Mouse (Mus musculus): ENCODE data around the gene Cldn2.

Gene Cldn2

DNA sequence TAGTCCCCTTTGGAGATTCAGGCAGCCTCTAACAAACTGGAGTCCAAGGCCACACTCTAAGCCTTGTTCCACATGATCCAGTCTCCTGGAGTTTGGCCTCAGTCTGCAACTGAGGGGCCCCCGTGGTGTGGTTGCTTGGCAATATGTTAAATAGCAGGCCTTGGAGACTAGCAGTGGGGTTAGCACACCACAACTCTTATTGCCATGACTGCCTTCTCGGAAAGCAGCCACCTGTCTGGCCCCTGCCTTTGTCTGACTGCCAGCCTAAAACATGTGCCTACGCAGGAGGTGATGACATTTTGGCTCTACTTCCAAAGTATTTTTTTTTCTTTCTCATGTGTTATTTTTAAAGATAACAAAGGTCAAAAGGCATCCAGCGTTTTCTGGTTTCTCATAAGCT, 7.5 kb downstream of the Cldn2 start:
- peak; percentile 68 to 79 for DNase-seq

DNA sequence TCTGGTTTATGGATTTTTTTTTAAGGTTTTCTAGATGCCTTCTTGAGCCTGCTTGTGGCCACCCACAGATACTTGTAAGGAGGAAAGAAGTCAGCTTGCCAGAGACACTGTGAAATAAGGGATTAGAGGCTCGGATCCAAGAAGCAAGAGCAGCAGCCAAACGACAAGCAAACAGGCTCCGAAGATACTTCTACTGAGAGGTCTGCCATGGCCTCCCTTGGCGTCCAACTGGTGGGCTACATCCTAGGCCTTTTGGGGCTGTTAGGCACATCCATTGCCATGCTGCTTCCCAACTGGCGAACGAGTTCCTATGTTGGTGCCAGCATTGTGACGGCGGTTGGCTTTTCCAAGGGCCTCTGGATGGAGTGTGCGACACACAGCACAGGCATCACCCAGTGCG, 7.9 kb downstream of the Cldn2 start:
- no peak for DNase-seq

DNA sequence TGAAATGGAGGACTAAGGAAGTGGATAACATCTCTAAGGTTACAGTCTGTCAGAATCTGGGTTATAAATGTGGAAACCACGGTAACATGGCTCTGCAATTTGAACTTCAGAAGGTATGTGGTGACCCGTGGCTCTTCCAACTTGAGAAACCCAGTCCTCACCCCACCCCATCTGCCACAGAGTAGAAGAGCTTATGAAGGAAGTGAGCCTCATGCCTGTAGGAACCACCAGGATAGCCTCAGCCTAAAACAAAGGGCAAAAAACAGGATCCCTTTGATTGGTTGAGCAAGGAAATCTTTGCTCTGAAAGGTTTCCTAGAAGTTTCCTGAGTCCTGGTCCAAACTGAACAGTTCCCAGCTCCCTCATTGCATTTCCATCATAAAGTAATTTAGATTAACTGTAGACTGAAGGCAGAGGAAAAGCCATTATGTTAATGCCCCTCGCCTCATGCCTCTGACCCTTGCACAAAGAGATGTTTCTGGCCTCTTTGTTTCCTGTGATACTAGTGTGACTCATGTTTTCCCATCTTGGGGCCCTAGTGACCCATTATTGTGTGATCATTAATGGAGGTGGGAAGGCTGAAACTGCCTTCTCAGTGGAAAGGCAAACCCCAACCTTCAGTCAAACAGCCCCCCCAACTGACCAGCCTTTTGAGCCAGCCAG, 12.1 kb downstream of the Cldn2 start:
- no peak for DNase-seq

DNA sequence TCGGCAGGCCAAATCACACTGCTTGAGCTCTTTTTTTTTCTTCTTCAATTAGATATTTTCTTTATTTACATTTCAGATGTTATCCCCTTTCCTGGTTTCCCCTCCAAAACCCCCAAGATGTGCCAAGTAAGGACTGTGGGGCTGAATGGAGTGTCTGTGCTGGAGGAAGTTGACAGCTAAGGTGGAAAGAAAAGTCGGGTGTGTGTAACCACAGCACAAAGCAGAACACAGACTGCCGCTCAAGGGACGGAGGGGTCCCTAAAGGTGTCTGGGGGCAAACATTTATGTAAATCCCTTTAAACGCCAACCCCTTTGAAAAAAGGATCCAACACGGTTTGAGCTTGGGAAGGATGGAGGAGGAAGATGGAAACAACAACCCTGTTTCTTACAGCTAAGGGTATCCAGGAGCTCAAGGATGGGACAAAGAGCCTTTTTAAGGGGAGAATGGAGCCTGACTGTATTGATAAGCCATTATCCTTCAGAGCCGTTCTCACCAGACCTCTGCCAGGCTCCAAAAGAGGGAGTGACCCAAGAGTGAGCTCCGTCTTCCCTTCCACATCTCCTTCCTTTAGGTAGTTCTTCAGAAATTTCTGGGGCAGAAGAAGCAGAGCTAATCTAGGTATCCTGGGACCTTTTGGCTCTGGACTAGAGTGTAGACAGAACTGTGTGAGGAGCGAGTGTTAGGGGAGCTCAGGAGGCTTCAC, 12.8 kb downstream of the Cldn2 start:
- no peak for DNase-seq

DNA sequence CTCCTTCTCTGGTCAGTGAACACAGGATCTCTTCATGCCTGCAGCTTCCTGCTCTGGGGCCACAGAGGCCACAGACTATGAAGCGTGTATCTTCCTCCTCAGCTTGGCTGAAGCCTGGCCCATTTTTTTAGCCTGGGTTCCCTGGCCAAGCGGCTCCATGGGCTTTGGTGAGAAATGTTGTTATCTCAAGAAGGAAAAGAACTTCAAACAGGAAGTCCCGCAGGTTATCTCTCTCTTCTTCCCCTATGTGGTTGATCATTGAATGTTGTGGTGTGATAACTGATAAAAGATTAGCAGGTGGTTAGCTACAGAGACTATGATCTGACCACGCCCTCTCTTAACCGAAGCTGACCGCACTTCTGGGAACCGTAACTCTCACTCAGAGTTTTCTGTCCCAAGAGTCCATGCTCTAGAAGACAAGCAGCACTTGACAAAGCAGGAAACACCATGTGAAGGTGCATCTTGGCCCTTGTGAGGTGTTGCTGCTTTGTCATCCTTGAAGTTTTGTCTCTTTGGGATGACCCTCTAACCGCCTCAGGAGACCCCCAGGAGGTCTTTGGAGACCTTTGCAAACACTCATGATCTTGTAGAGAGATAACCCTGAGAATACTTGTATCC, 13.5 kb downstream of the Cldn2 start:
- DNase-seq, result no peak

DNA sequence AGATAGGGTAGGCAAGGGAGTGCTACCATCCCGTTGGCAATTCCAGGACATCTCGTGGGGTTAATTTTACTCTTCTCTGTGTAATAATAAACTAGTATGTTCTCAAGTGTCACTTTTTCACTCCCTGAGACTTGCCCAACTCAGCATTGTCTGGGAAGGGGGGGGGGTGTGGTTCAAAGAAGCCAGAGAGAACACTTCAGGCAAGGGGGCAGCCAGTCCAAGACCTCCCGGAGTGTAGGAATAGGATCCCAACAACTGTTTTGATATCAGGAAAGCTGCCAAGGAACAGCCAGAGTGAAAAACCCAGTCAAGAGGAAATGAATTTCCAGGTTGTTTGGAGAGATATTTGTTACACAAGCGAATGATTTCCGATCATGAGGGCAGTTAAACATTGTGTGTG, 14.6 kb downstream of the Cldn2 start:
- peak; percentile 63 to 73 for DNase-seq

DNA sequence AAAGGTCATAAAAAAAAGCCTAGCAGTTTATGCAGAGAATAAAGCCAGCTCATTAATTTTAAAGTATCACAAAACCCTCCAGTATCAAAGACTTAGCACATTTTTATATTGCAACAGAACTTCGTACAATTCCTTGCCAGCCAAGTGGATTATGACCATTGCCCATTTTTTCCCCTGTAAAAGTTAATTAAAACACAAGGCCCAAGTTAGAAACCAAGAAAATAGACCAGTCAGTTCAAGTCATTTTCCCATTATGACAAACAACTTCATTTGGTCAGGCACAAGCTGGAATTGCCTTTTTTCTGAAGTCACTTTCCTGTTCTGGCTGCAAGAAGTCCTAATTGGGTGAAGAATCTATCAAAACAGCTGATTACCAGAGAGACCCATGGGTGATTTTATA, 24.8 kb downstream of the Cldn2 start:
- no peak for DNase-seq

DNA sequence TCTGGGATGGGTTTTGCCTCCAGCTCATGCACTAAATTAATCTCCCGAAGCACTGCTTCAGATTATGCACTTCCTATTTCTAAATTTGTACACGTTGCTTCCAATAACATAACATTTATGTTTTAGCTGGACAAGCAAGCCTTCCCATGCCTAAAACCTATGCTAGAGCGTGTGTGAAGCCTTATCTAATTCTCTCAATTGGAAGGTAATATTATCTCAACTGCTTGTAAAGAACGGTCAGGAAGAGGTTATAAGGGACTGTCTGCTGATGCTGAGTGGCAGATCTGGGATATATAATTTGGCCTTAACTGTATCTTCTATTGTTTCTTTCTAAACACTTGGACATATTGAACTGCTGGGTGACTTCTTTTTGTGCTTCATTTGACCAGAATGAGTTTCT, 26.3 kb downstream of the Cldn2 start:
- DNase-seq, result no peak

DNA sequence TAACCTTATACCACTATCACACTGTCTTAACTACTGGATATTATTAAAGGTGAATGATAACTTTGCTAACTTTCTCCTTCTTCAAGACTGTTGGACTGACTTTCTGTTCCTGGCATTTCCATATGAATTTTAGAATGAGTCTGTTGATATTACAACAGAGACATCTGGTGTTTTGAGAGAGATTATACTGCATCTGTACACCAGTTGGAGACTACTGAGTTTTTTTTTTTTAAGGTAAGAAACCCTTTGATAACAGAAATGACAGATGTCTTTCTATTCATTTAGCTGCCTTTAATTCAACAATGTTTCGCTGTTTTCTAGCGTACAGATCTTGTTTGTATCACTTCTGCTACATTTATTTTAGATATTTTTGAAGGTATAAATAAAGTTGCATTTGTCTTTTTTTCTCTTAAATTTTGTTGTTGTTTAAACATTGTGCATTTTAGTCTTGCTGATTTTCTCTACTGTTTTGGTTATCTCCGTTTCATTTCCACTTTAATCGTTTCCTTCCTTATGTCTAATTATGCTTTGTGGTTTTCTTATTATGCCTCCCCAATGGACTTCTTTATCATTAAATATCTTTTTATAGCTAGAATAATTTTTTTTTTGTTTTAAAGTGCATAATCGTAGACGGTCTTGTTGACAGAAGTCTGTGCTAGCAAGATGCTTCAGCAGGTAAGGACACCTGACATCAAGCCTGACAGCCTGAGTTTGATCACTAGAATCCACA, 27.9 kb downstream of the Cldn2 start:
- DNase-seq, result no peak

DNA sequence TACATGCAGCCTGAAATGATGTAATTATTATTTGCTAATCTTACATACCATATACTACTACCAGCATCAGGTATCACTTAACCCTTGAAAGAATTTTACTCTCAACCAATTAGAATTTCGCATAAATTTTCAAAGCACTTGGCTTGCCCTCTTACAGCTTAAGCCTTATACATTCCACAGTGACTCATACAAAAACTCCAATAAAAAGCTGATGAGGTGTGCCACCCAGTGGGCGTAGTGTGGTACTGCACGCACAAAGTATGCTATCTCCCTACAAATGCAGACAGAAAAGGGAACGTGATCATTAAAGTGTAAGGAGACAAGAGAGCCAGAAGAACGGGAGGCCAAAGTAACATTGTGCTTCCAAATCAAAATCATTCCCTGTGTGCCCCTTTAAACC, 31.8 kb downstream of the Cldn2 start:
- peak in 1 of 2 experiments; percentile 54 for DNase-seq

DNA sequence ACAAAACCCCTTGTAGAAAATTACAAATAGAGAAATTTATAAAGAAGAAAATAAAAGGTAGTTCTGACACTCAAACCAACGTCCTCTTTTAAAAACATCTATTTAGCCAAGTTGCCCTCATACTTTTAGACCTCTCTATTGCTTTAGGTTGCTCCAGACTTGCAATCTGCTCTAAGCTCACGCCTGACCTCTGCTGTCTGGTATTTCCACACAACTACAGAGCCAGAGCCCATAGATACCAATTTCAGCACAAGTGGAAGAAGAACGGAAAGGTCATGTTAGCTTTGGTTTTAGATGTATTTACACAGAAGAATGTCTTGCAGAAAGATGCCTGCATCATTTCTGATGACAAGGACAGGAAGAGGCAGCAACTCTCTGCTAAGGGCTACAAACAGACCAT, 38.4 kb downstream of the Cldn2 start:
- no peak for DNase-seq

DNA sequence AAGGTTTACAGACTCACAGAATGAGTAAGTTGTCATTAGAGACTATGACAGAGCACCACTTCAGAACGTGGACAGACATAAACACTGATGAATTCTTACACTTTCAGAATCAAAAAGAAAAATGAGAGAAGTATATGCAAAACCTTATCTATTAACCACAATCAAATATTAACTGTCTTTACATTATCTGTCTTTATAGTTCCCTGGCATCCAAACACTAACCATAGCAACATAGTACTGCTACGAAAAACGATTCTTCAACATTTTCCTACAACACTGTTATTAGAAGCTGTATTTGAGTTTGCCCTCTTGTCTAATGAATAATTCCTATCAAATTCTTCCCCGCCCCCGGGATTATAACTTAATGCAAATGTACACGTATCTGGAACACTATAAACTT, 40.5 kb downstream of the Cldn2 start:
- no peak for DNase-seq

DNA sequence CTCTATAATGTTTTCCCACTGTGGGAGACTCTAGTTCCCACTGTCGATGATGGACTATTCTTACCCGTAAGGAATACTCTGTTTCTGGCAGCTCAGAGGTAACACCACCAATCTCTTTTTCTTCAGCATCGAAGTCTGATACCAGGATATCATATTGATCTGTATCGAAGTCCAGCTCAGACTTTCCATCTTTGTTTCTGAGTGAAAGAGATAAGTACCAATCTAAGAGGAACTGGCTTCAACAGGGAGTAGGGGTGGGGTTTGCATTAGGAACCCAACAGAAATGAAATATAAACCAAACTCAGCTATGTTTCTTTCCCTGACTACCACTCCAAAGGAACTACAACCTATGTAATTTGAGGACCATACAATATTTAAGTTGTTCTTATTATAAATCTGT, 54.2 kb downstream of the Cldn2 start:
- no peak for DNase-seq

DNA sequence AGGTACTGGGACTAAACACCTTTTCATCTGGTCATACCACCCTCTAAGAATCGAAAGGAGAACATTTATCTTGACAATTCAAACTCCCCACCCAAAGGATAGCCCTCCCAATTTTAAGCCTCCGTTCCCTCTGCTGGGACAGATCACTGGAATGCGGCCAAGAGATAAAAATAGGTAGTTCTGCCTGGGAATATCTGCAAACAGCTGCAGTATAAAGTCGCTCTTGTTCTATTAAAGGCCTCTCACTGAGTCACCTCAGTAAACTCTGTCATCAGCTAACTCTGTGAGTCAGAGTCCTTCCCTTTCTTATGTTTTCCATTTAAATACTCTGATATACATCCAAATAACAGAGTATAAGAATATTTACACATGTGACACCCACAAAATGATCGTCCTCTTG, 58.8 kb downstream of the Cldn2 start:
- DNase-seq, result no peak

Measured in kidney, adult 8-10 months (tissue).